Mouse (Mus musculus): ENCODE data around the gene Catsperd.
A peak's percentile ranks its signal among the peaks of the same experiment; 100 is the strongest.
"Not testable (repeated sequence)": the region's sequence is repeated elsewhere in the genome, so short reads cannot be mapped to it uniquely, and the experiment has no call there.

The Catsperd gene

GRCm38 (mm10) chr17:56627530-56628277 lies at the start of gene Catsperd:
Gene Catsperd (plus strand): TSS chr17:56628143.
- peak; percentile 46 for DNase-seq (ENCODE audit: low read depth)

DNA sequence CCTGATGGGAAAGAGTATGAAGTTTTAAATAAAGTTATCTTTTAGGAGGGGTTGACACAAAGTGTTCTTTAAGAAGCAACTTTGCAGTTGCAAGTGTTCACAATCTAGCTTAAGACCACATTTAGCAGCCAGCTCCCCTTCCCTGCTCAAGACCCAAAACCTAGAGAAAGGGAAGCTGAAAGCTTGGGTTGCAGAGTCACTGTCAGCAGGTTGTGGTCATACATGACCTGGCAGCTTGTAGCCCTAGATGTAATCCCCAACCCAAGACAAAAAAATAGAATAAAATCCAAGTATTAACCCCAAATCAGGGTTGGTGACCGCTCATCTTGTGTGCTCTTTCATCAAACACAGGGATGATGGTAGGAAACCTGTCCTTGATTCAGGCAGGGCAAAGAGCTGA lies 44.9 kb upstream of the Catsperd start:
- DNase-seq (ENCODE audit: low read depth) = no peak

GRCm38 (mm10) chr17:56583611-56584256 lies 44.2 kb upstream of the Catsperd start:
- DNase-seq (ENCODE audit: low read depth) = peak; percentile 54

DNA sequence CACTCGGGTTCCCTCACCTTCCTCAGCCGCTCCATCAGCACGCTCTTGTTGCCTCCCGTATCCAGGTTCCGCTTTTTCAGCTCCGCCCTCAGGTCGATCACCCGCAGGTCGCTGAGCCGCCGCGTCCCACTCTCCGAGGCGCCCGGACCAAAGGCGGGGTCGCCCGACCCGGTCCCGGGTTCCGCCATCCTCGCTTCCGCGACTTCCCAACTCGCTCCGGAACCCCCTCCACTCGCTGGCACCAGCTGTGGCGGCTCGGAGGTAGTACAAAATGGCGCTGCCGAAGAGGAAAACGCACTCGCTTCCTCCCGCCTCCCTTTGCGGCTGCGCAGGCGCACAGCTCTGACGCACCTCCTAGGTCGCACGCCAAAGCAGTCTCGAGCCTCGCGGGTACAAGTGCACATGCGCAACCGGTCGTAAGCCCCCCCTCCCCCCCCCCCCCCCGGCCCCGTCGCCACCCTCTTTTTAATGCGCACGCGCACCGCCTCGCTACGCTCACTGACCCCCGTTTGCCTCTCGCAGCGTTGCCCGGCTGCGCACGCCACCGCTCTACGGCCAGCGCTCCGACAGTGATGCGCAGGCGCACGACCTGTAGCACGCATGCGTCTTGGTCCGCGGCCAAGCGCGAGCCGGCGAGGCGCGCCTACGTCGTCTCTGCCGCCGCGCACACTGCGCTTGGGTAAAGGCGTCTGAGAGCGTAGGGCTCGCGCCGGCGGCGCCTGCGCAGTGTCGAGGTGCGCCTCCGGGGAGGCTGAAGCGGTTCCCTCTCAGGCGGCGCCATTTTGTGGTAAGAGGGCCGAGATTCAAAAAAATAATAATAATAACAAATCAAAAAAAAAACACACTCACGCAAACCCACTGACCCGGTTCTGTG lies 43.4 kb upstream of the Catsperd start, which contains the start of the genes Safb2 and Safb:
Safb2 (minus strand) TSS at position 329 of the 874 bp plus-strand sequence.
Safb (plus strand) TSS at position 569 of the 874 bp plus-strand sequence.
- peak; percentile 98 for DNase-seq (ENCODE audit: low read depth)

DNA sequence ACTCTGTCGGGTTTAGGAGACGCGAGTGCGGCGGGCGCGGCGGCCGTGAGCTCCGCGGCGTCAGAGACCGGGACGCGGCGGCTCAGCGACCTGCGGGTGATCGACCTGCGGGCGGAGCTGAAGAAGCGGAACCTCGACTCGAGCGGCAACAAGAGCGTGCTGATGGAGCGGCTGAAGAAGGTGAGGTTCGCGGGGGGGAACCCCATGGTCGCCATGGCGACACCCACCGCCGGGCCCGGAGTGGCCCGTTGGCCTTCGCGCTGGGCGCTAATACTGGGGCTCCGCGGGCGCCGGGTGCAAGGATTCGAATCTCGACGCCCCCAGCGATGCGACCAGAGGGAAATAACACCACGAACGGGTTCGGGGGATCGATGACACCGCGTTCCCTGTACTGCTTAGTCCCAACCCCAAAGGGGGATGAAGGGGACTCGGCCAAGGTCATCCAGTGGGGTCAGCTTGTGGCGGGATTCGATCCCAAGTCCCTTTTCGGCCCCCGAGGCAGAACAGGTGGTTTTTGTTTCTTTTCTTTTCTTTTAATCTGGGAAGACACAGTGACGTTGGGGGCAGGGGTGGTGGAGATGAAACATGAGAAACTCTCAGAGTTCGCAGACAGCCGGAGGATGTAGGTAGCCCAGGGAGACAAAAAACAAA lies 42.6 kb upstream of the Catsperd start:
- DNase-seq (ENCODE audit: low read depth) = peak; percentile 74

- no peak for DNase-seq (ENCODE audit: low read depth)
Measured at GRCm38 (mm10) chr17:56587773-56588172, 40.2 kb upstream of the Catsperd start.

DNA sequence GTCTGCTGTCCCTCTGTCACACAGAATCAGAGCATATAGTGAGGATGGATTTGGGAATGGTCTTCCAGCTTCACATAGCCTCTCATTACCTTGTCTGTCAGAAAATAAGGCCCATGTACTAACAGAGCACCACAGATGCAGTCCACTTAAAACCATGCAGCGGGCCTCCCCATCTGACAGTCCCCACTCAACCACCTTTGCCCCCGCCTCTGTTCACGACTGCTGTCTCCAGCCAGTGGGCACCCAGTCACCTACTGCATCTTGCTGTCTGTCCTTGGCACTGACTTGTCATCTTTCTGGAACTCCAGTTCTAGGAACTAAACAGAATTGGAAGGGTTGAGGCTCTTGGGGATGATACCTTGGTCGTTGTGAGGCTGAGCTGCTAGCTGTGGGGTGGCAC lies 39.0 kb upstream of the Catsperd start:
- no peak for DNase-seq (ENCODE audit: low read depth)

- DNase-seq (ENCODE audit: low read depth) = no peak
Measured at GRCm38 (mm10) chr17:56592553-56592952, 35.4 kb upstream of the Catsperd start.

DNA sequence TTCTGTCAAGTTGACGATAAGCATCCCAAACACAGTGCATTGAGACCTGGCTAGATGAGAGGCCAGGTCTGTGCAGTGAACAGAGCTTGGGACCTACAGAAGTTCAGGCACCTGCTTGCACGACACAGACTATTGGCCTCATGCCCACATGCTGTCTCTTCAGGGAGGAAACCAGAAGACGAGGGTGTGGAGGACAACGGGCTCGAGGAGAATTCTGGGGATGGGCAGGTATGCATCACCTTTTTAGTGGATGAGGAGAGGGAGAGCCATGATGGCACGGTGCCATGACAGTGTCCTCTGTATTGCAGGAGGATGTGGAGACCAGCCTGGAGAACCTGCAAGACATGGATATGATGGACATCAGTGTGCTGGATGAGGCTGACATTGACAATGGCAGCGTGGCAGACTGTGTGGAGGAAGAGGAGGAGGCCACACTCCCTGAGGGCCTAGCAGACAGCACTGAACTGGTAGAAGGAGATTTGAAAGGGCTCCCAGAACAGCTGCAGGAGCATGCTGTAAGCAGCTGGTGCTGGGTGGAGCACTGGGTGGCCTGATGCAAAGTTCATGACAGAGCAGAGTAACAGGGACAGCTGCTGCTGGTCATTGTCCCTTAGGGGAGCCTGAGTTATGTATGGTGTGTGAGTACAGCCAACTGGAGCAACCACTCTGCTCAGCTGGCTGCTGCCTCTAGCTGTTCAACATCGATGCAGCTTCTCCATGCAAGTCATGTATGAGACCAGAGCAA lies 34.2 kb upstream of the Catsperd start:
- no peak for DNase-seq (ENCODE audit: low read depth)

DNA sequence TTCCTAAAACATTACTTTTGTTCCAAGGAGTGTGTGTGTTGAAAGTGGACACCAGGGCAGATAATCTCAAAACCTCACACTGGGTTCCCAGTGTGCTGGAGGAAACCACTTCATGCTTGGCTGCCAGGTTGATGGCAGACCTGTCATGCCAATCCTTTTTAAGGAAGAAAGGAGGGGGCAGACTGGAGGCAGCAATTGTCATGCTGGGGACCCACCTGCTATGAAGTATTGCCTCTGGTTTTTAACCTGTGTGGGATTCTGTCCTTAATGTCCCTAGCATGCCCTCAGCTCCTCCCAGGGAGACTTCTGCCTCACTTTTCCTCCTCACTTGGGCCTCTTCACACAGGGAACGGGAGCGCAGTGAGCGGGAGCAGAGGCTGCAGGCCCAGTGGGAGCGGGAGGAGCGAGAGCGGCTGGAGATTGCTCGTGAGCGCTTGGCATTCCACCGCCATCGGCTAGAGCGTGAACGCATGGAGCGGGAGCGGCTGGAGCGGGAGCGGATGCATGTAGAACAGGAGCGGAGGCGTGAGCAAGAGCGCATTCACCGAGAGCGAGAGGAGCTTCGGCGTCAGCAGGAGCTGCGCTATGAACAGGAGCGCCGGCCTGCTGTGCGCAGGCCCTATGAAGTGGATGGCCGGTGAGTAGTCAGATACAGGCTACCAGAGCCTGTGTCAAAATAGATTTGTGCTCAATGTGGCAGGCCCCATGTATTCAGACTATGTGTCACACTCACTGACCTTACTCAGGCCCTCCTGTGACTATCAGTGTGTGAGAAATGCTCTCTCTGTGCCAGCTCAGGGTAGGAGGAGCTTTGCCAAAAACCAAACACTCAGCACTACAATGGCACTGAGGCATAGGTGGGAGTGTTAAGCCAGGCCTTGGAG lies 24.5 kb upstream of the Catsperd start:
- no peak for DNase-seq (ENCODE audit: low read depth)

- DNase-seq (ENCODE audit: low read depth) = no peak
Measured at GRCm38 (mm10) chr17:56604070-56604380, 23.9 kb upstream of the Catsperd start.

GRCm38 (mm10) chr17:56604422-56604821 lies 23.5 kb upstream of the Catsperd start:
- DNase-seq (ENCODE audit: low read depth) = no peak

GRCm38 (mm10) chr17:56605431-56605830 lies 22.5 kb upstream of the Catsperd start:
- DNase-seq (ENCODE audit: low read depth) = no peak

- DNase-seq (ENCODE audit: low read depth) = no peak
Measured at GRCm38 (mm10) chr17:56607521-56608062, 20.4 kb upstream of the Catsperd start.

- peak; percentile 41 for DNase-seq (ENCODE audit: low read depth)
Measured at GRCm38 (mm10) chr17:56608699-56609098, 19.2 kb upstream of the Catsperd start.

DNA sequence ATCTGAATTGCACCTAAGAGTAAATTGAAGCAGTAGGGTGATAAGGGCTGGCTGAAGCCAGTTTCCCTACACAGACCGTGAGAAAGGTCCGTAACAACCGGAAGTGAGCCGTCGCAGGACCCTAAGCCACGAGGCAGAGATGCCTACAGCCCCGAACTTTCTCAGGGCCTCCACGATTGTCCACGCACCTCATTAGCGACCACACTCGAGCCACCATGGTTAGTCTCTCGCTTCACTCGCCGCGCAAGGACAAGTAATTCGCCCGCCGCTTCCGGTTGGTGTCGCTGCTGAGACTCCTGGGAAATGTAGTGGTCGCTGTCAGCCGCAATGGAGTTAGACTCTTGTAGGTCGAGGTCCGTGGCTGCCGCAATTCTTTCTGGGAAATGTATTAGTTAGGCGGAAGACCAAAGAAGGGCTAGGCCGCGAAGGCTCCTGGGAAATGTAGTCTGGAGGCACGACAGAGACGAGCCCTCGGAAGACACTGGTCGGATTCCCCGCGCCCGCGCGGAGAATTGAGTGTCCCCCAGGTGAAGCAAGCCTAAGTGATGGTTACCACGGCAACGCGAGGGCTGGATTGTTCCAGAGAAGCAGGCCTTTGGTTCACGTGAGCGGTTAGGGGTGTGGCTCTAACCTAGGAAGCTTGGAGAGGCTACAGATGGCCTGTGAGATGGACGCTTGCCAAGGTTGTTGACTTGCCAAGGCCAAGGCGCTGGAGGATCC lies 18.3 kb upstream of the Catsperd start, which contains the start of gene 2410015M20Rik:
2410015M20Rik (minus strand) TSS at position 320 of the 720 bp plus-strand sequence.
- peak; percentile 97 for DNase-seq (ENCODE audit: low read depth)

DNA sequence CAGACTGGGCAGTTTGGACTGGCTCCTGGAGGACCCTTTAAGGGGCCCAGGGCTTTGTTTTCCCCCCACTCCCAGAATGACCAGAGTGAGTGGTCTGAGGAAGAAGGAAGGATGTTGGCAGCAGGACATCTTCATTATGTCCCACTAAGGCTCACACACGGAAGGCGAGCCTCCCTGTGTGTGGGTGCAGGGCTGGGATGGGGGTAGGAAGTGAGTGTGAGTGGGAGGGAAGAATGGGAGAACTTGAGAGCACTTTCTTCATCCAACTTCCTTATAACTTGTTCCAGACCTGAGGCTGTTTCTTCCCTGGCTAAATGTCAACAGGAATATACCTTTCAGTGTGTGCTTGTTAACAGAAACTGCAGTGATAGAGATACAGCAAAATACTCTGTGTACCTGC lies 16.6 kb upstream of the Catsperd start:
- DNase-seq (ENCODE audit: low read depth) = no peak

DNA sequence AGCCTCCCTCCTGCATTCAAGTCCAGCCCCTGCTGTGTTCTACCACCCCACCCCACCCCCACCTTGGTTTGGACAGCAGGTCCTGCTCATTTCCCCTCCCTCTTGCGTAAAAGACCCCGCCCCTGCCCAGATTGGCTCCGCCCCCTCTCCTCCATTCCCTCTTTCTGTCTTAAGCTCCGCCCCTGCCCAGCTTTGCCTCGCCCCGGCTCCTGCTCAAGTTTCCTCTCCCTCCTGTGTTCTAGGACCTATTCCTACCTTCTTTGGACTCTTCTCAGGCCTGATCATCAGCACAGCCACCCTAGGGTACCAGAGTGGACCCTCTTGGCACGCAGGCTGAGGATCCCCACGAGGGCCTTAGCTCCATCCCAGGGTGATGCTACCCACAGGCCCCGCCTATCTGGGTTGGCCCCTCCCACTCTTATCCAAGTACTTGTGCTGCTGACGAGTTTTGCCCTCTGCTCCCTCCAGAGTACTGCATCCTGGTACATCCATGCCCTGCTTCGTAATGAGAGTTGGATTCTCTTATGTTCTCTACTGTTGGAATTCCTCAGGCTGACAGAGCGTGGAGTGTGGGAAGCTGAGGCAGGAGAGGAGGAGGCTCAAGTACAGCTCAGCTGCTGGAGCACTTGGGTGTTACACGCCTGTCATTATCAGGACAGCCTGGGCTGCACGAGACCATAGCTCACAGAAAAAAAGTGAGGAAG lies 15.9 kb upstream of the Catsperd start:
- peak; percentile 62 for DNase-seq (ENCODE audit: low read depth)

GRCm38 (mm10) chr17:56612565-56612939 lies 15.4 kb upstream of the Catsperd start:
- DNase-seq (ENCODE audit: low read depth) = not testable (repeated sequence)
